Mouse (Mus musculus): Measurements from ENCODE around the gene Lgals1. TPM values are rescaled to one million over a fixed set of nuclear protein-coding genes. Genes with fewer than 3 reads are reported as not detected.

Gene Lgals1
- total and polyA plus RNA-seq, 3 experiments: 646 to 1,010 (median 974) TPM

GRCm38 (mm10) chr15:78919914-78920313 is 6.6 kb upstream of the Lgals1 start:
- Histone ChIP-seq H3K27me3 (ENCODE audit: control insufficient read depth in 1 of 2, insufficient read depth in 2 of 2, low read length in 2 of 2) (no peaks in the 10 kb centered on the region), H3K9ac (ENCODE audit: control insufficient read depth, low read depth, low read length, poor library complexity, severe bottlenecking) (no peak overlapping the region), H3K36me3 (ENCODE audit: control insufficient read depth in 1 of 2, insufficient read depth in 2 of 2, low read length in 2 of 2) (peaks cover 0 to 37% of the 10 kb centered on the region in 2 experiments; a peak in 2 of 4 replicates), H3K9me3 (replicated peaks; ENCODE audit: insufficient read depth, low read length) (no peaks in the 10 kb centered on the region), H3K4me1 (ENCODE audit: control insufficient read depth in 1 of 2, insufficient read depth in 2 of 2, low read length in 2 of 2) (peaks cover 4 to 61% of the 10 kb centered on the region in 2 experiments), H3K27ac (ENCODE audit: control insufficient read depth, low read depth, low read length) (peak overlapping the region; percentile 45), H3K4me3 (ENCODE audit: control insufficient read depth in 1 of 2, insufficient read depth in 1 of 2, low read depth in 2 of 2, low read length in 2 of 2) (peak overlapping the region in 1 of 2 experiments; percentile 18; a peak in 2 of 4 replicates), H3K79me2 (ENCODE audit: control insufficient read depth, insufficient read depth, low read length, poor library complexity) (peaks cover 14% of the 10 kb centered on the region)
- peak; percentile 70 for DNase-seq (ENCODE audit: low read depth, low spot score)
- 0 out of 2 replicates have a peak, but pooled peaks have one; percentile 45 for TF ChIP-seq JUND (IDR thresholded peaks at IDR 0.05; ENCODE audit: low read depth, low read length)
- TF ChIP-seq EP300 (IDR thresholded peaks at IDR 0.05; ENCODE audit: low read depth in 1 of 2, low read length in 2 of 2): peak; percentile 51 to 70
- TF ChIP-seq POLR2A (IDR thresholded peaks at IDR 0.05; ENCODE audit: control insufficient read depth in 1 of 2, insufficient read depth in 1 of 2, low read depth in 1 of 2, low read length in 2 of 2, poor library complexity in 1 of 2): peak in 1 of 2 experiments; percentile 32; a peak in 1 of 4 replicates
- peak; percentile 46; the same call in 1 of the 2 replicates for TF ChIP-seq MAX (IDR thresholded peaks at IDR 0.05; ENCODE audit: low read length)
- 0 out of 2 replicates have a peak, but pooled peaks have one; percentile 45 for TF ChIP-seq MAZ (IDR thresholded peaks at IDR 0.05; ENCODE audit: low read depth, low read length)
- no peak for TF ChIP-seq GABPA (IDR thresholded peaks at IDR 0.05; ENCODE audit: low read depth, low read length)
- peak; percentile 25; the same call in 1 of the 2 replicates for TF ChIP-seq ETS1 (IDR thresholded peaks at IDR 0.05; ENCODE audit: low read depth, low read length)
- no peak for TF ChIP-seq CHD2 (IDR thresholded peaks at IDR 0.05; ENCODE audit: low read length)
- peak; percentile 62; the same call in 1 of the 2 replicates for TF ChIP-seq BHLHE40 (IDR thresholded peaks at IDR 0.05; ENCODE audit: borderline replicate concordance, low read depth, low read length)
- peak; percentile 57; the same call in 1 of the 2 replicates for TF ChIP-seq SIN3A (IDR thresholded peaks at IDR 0.05; ENCODE audit: low read length)
- peak; percentile 65 for TF ChIP-seq GATA1 (IDR thresholded peaks at IDR 0.05; ENCODE audit: low read depth, low read length)
- no peak for TF ChIP-seq MAFK (IDR thresholded peaks at IDR 0.05; ENCODE audit: borderline replicate concordance, low read depth, low read length)
- TF ChIP-seq RCOR1 (IDR thresholded peaks at IDR 0.05; ENCODE audit: low read depth, low read length): peak; percentile 91

GRCm38 (mm10) chr15:78922700-78923099 is 3.8 kb upstream of the Lgals1 start:
- Histone ChIP-seq H3K79me2 (ENCODE audit: control insufficient read depth, insufficient read depth, low read length, poor library complexity) (peaks cover 9% of the 10 kb centered on the region), H3K9me3 (replicated peaks; ENCODE audit: insufficient read depth, low read length) (no peaks in the 10 kb centered on the region), H3K4me1 (ENCODE audit: control insufficient read depth in 1 of 2, insufficient read depth in 2 of 2, low read length in 2 of 2) (peaks cover 4 to 62% of the 10 kb centered on the region in 2 experiments), H3K27me3 (ENCODE audit: control insufficient read depth in 1 of 2, insufficient read depth in 2 of 2, low read length in 2 of 2) (no peaks in the 10 kb centered on the region), H3K27ac (ENCODE audit: control insufficient read depth, low read depth, low read length) (peak overlapping the region; percentile 93), H3K4me3 (ENCODE audit: control insufficient read depth in 1 of 2, insufficient read depth in 1 of 2, low read depth in 2 of 2, low read length in 2 of 2) (peak overlapping the region; percentile 33 to 36), H3K36me3 (ENCODE audit: control insufficient read depth in 1 of 2, insufficient read depth in 2 of 2, low read length in 2 of 2) (peaks cover 0 to 39% of the 10 kb centered on the region in 2 experiments; a peak in 2 of 4 replicates), H3K9ac (ENCODE audit: control insufficient read depth, low read depth, low read length, poor library complexity, severe bottlenecking) (peak overlapping the region; percentile 61)
- peak; percentile 84 for DNase-seq (ENCODE audit: low read depth, low spot score)
- peak; percentile 19; the same call in 1 of the 2 replicates for TF ChIP-seq MAX (IDR thresholded peaks at IDR 0.05; ENCODE audit: low read length)
- TF ChIP-seq ZC3H11A (IDR thresholded peaks at IDR 0.05; ENCODE audit: low read depth, low read length): no peak; the same call in 1 of the 2 replicates
- TF ChIP-seq MYB (IDR thresholded peaks at IDR 0.05; ENCODE audit: low read depth, low read length): peak; percentile 73
- TF ChIP-seq CTCF (IDR thresholded peaks at IDR 0.05 in 2 of 3, conservative IDR thresholded peaks at IDR 0.05 in 1 of 3; ENCODE audit: control insufficient read depth in 1 of 3, insufficient read depth in 1 of 3, low read depth in 2 of 3, low read length in 3 of 3, poor library complexity in 1 of 3, severe bottlenecking in 1 of 3): peak in 1 of 3 experiments; percentile 12; a peak in 2 of 6 replicates
- no peak; the same call in 1 of the 2 replicates for TF ChIP-seq MYC (IDR thresholded peaks at IDR 0.05; ENCODE audit: low read depth, low read length)
- no peak for TF ChIP-seq POLR2AphosphoS5 (IDR thresholded peaks at IDR 0.05; ENCODE audit: borderline replicate concordance, low read depth, low read length)
- TF ChIP-seq GABPA (IDR thresholded peaks at IDR 0.05; ENCODE audit: low read depth, low read length): no peak; the same call in 1 of the 2 replicates
- no peak for TF ChIP-seq KAT2A (conservative IDR thresholded peaks at IDR 0.05; ENCODE audit: low read depth, low read length)
- TF ChIP-seq POLR2A (IDR thresholded peaks at IDR 0.05; ENCODE audit: control insufficient read depth in 1 of 2, insufficient read depth in 1 of 2, low read depth in 1 of 2, low read length in 2 of 2, poor library complexity in 1 of 2): no peak
- no peak for TF ChIP-seq JUND (IDR thresholded peaks at IDR 0.05; ENCODE audit: low read depth, low read length)
- TF ChIP-seq SMC3 (IDR thresholded peaks at IDR 0.05; ENCODE audit: low read depth, low read length): peak; percentile 32
- no peak for TF ChIP-seq ZKSCAN1 (IDR thresholded peaks at IDR 0.05; ENCODE audit: low read depth, low read length)
- TF ChIP-seq BHLHE40 (IDR thresholded peaks at IDR 0.05; ENCODE audit: borderline replicate concordance, low read depth, low read length): peak; percentile 62; the same call in 1 of the 2 replicates
- no peak for TF ChIP-seq USF2 (IDR thresholded peaks at IDR 0.05; ENCODE audit: borderline replicate concordance in 1 of 2, insufficient read depth in 1 of 2, low read depth in 1 of 2, low read length in 2 of 2)
- TF ChIP-seq CHD1 (IDR thresholded peaks at IDR 0.05; ENCODE audit: low read depth, low read length): no peak
- TF ChIP-seq ZNF384 (IDR thresholded peaks at IDR 0.05; ENCODE audit: low read depth, low read length): no peak
- peak; percentile 98 for TF ChIP-seq TCF12 (IDR thresholded peaks at IDR 0.05; ENCODE audit: low read depth, low read length)
- no peak for TF ChIP-seq POLR2AphosphoS2 (IDR thresholded peaks at IDR 0.05; ENCODE audit: low read length)
- peak; percentile 73; the same call in 1 of the 2 replicates for TF ChIP-seq MAZ (IDR thresholded peaks at IDR 0.05; ENCODE audit: low read depth, low read length)
- peak; percentile 97 for TF ChIP-seq RCOR1 (IDR thresholded peaks at IDR 0.05; ENCODE audit: low read depth, low read length)
- TF ChIP-seq NELFE (IDR thresholded peaks at IDR 0.05; ENCODE audit: low read depth, low read length): no peak
- no peak for TF ChIP-seq MEF2A (IDR thresholded peaks at IDR 0.05; ENCODE audit: extremely low read depth, insufficient replicate concordance, low read depth, low read length, poor library complexity, severe bottlenecking)
- no peak for TF ChIP-seq E2F4 (IDR thresholded peaks at IDR 0.05; ENCODE audit: borderline replicate concordance, low read depth, low read length)

Data from MEL (cell line).